Mouse (Mus musculus) induced T-regulatory cell, adult 2 months (primary cell): ENCODE results near the gene Aqp1.

Experiments
- DNase-seq: peaks from one replicate; pipeline ENCODE4 v3.0.0-alpha.2; 2012; ENCODE audit warnings: low read depth

Aqp1 gene

GRCm38 (mm10) chr6:55356976-55357635 is 20.9 kb downstream of the Aqp1 start:
- DNase-seq = no peak

DNA sequence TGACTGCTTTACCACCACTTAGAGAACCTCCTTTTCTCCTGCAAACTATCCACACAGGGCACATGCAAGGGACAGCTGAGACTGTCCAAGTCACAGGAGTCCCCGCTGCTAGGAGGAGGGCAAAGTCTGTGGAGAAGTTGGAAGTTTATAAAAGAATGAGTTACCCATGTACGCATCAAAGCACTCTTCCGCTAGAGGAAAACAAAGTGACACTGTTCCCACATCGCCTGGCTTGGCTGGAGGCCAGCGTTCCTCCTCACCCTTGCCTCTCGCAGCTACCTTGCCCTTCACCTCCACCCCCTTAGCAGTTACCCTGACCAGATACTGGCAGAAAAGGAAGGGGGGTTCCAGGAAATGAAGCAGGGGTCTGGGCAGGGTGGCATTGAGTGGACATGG is 21.4 kb downstream of the Aqp1 start:
- DNase-seq = no peak

DNA sequence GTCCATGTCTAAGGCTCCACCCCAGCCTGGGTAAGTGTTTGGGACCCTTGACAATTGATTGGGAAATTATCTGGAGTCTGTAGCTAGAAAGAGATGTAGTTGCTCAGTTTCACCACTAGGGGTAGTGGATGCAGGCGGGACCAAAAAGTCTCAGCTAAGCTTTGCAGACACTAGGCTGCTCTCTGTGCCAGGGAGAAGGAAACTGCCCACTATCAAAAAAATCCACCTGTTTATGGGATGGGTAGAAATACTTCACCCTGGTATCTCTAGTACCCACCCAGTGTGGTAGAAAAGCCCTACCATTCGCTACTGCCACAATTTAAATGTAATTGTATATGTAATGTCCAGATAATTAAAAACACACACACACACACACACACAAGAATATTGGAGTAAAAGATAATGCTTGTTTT is 22.5 kb downstream of the Aqp1 start:
- DNase-seq = peak; percentile 39

GRCm38 (mm10) chr6:55362663-55363062 is 26.4 kb downstream of the Aqp1 start:
- no peak for DNase-seq

GRCm38 (mm10) chr6:55367126-55367525 is 30.9 kb downstream of the Aqp1 start:
- DNase-seq = no peak

GRCm38 (mm10) chr6:55370831-55371230 is 34.6 kb downstream of the Aqp1 start:
- DNase-seq = no peak

DNA sequence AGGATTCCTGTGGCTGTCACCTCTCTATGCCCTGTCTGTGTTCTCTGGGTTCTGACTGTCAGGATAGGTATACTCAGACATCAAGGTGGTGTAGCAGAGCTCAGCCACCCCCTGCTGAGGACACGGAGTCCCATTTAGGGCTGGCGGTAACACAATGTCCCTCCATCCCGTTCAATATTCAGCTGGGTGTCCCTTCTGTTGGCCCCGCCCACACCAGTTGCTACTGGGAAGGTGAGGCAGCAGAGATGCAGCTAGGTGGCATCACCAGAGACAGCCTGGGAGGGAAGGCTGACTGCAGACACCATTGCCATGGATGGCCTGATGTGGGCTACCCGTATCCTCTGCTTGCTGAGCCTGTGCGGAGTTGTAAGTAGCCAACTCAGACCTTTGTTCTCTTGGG is 39.8 kb downstream of the Aqp1 start, which contains the start of gene Ghrhr:
Ghrhr (plus strand) TSS at position 220 of the 400 bp plus-strand sequence.
- DNase-seq = no peak

DNA sequence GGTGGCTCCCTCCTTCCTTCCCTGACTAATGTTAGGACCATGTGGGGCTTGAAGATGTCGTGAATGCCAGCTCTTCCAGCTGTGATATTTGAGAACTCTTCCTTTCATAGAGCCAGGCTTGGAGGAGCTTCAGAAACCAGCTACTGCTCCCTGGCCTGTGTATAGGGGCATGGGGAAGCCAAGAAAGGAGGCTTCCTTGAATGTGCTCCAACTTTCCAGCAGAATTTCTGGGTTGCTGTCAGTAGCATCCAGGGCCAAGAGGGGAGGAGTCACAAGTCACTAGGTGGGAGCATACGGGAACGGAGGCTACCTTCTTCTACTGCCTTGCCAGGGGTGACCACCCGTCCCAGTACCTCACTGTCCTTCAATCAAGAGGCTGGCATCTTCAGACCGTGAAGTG is 40.3 kb downstream of the Aqp1 start:
- no peak for DNase-seq

DNA sequence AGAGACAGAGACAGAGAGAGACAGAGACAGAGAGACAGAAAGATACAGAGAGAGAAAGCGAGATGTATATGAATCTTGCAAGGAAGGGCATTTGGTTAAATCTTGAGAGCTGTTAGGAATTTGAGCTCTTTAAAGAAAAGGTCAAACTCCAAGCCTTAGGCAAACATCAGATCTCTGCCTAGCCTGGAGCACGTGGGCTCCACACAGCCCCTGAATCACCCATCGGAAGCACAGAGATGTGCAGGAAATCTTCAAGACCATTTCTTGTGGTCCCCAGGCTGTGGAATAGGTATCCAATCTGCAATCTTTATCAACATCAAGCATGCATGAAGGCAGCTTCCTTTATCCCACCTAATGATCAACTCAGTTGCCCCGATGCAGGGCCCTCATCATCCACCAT is 41.2 kb downstream of the Aqp1 start:
- DNase-seq = no peak

- DNase-seq = peak; percentile 23
Measured at GRCm38 (mm10) chr6:55379641-55380335, 43.6 kb downstream of the Aqp1 start.

- no peak for DNase-seq
Measured at GRCm38 (mm10) chr6:55381966-55382365, 45.7 kb downstream of the Aqp1 start.

GRCm38 (mm10) chr6:55383897-55384296 is 47.7 kb downstream of the Aqp1 start:
- peak; percentile 45 for DNase-seq

GRCm38 (mm10) chr6:55384356-55384951 is 48.2 kb downstream of the Aqp1 start:
- DNase-seq = no peak

GRCm38 (mm10) chr6:55388546-55389169 is 52.4 kb downstream of the Aqp1 start:
- DNase-seq = no peak

GRCm38 (mm10) chr6:55389321-55389720 is 53.1 kb downstream of the Aqp1 start:
- no peak for DNase-seq

- no peak for DNase-seq
Measured at GRCm38 (mm10) chr6:55391814-55392213, 55.6 kb downstream of the Aqp1 start.

DNA sequence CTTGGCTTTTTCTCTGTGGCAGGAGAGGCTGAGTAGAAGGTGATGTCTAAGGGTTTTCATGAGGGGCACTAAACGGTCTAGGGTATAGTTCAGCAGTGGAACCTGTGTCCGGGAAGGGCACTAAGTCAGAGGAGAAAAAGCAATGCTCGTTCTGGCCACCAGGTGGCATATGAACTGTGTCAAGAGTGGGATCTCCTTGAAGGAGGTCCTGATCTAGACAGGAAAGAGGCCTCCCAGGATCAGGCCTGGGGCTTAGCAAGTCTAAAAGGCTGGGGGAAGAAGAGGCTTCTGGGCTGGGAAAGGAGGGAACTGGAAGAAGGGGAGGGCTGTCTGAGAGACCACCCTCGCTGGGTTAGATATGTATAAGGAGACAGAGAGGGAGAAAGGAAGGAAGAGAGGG is 56.2 kb downstream of the Aqp1 start:
- peak; percentile 42 for DNase-seq

DNA sequence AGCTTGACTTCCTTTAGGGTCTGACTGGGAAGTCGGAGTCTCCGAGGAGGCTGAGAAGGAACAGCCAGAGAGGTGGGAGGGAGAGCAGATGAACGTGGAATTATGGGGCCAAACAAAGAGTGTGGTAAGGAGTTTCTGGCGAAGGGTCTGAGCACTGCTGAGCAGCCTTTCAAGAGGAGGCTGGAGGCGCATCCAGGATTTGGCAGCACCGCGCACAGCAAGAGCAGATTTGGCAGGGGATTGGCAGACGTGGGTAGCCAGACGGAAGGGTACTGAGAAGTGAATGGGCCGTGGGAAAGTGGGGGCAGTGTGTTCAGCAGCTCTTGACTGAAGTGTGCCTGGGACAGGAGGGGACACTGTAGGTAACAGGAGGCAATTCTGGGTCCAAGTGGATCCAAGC is 58.6 kb downstream of the Aqp1 start:
- DNase-seq = no peak

DNA sequence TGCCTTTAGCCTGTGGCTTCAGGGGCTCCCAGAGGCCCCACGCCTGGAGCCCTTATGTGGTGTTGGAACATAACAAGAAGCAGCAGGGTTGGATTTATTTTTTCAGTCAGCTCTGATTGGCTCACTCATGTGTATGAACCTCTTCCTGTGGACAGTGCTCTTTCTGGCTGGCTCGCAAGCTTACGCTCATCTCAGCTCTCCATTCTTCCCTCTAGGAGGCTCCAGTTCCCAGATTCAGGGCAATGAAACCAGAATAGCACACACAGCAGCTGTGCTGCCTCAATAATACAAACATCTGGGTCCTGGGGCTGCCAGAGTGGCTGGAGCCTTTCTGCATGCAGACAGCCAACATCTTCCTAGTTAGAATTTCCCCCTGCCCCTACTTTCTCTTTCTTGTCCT is 59.9 kb downstream of the Aqp1 start:
- no peak for DNase-seq

GRCm38 (mm10) chr6:55396622-55397041 is 60.4 kb downstream of the Aqp1 start:
- DNase-seq = no peak
